ENCODE assay signal across 9 mouse cellular contexts in genomic region chr17:23538299-23539015, GRCm38 (mm10). TPM values are rescaled to one million over a fixed set of nuclear protein-coding genes. Genes with fewer than 3 reads are reported as not detected.
DNase-seq lines count a peak whose midpoint lies in the region; ATAC-seq and TF ChIP-seq lines count a peak whose summit lies in the region.
"Had no signal": no experiment of that assay in that cellular context is flagged by ENCODE, and none has a peak within 500 bp of the region (broad histone marks: within the 10 kb centered on the region; RNA-seq: fewer than 3 reads in every experiment).

No protein-coding gene starts in this region.

- no peaks in the 10 kb centered on the region for H3K36me3 ChIP-seq in forebrain, embryonic 16.5 days (ENCODE audit: control insufficient read depth, insufficient read depth)
- no peaks in the 10 kb centered on the region for H3K36me3 ChIP-seq in liver, postnatal 0 days (replicated peaks; ENCODE audit: insufficient read depth, low read length)

- no peak overlapping the region for H3K27ac ChIP-seq in bone marrow, adult 2 months (ENCODE audit: control insufficient read depth, insufficient read depth, low read depth, low read length, poor library complexity)
- no peak overlapping the region for H3K27ac ChIP-seq in forebrain, embryonic 16.5 days (ENCODE audit: low read length)
- no peak overlapping the region for H3K27ac ChIP-seq in liver, postnatal 0 days (ENCODE audit: low read depth)

- H3K4me1 ChIP-seq in bone marrow, adult 2 months (ENCODE audit: control insufficient read depth, insufficient read depth, low read length), result no peaks in the 10 kb centered on the region; the same call in 1 of the 2 replicates
- H3K4me1 ChIP-seq in forebrain, embryonic 16.5 days (replicated peaks; ENCODE audit: control insufficient read depth, insufficient read depth, low read length), result peaks cover 13% of the 10 kb centered on the region
- H3K4me1 ChIP-seq in liver, postnatal 0 days (ENCODE audit: insufficient read depth), result peaks cover 19% of the 10 kb centered on the region

- no peak overlapping the region for H3K9ac ChIP-seq in forebrain, embryonic 16.5 days (replicated peaks; ENCODE audit: low read depth, low read length)
- H3K9ac ChIP-seq in liver, postnatal 0 days (replicated peaks), result 0 out of 2 replicates have a peak overlapping the region, but pooled peaks have one; percentile 21

- WGBS in bone marrow, adult 2 months, result 14% methylated on average over 21 of the region's 21 CpGs
- 9% methylated on average over 21 of the region's 21 CpGs for WGBS in forebrain, embryonic 16.5 days
- WGBS in liver, postnatal 0 days (ENCODE audit: insufficient replicate concordance), result 11% methylated on average over 21 of the region's 21 CpGs

- peak overlapping the region; percentile 42 for H3K4me2 ChIP-seq in forebrain, embryonic 16.5 days (ENCODE audit: low read length)
- H3K4me2 ChIP-seq in liver, postnatal 0 days (ENCODE audit: low read depth, low read length), result peak overlapping the region; percentile 71

- no peak for TF ChIP-seq POLR2A in bone marrow, adult 2 months (IDR thresholded peaks at IDR 0.05; ENCODE audit: borderline replicate concordance, control insufficient read depth, low read depth, low read length)

- no peak for TF ChIP-seq EP300 in liver, postnatal 0 days (IDR thresholded peaks at IDR 0.05; ENCODE audit: low read depth)

- DNase-seq in kidney, postnatal 10 days, result peak; percentile 8
- DNase-seq in kidney, adult 9 months, result no peak
- DNase-seq in liver, postnatal 0 days, result no peak
- no peak for DNase-seq in adrenal gland, adult 18-20 months (ENCODE audit: low spot score in 2 of 2)
- DNase-seq in urinary bladder, postnatal 14 days (ENCODE audit: low spot score), result no peak
- DNase-seq in ovary, postnatal 14 days (ENCODE audit: low spot score), result no peak

- H3K4me3 ChIP-seq in bone marrow, adult 2 months (replicated peaks; ENCODE audit: control insufficient read depth, low read depth, low read length), result peak overlapping the region; percentile 7
- H3K4me3 ChIP-seq in forebrain, embryonic 16.5 days (replicated peaks; ENCODE audit: low read length), result peak overlapping the region; percentile 28
- H3K4me3 ChIP-seq in liver, postnatal 0 days (ENCODE audit: low read depth, low read length), result peak overlapping the region; percentile 37

- no peaks in the 10 kb centered on the region for H3K9me3 ChIP-seq in forebrain, embryonic 16.5 days (ENCODE audit: control insufficient read depth, low read length)
- H3K9me3 ChIP-seq in liver, postnatal 0 days (ENCODE audit: low read length), result no peaks in the 10 kb centered on the region

- no peak for TF ChIP-seq CTCF in bone marrow, adult 2 months (IDR thresholded peaks at IDR 0.05; ENCODE audit: control insufficient read depth, insufficient read depth, low read length)
- TF ChIP-seq CTCF in liver, postnatal 0 days (IDR thresholded peaks at IDR 0.05; ENCODE audit: low read depth), result no peak

- no peak for ATAC-seq in forebrain, embryonic 16.5 days
- no peak for ATAC-seq in liver, postnatal 0 days

- peaks cover 35% of the 10 kb centered on the region for H3K27me3 ChIP-seq in forebrain, embryonic 16.5 days (replicated peaks; ENCODE audit: control insufficient read depth, insufficient read depth, low read length)
- 0 out of 2 replicates have a peak, but pooled peaks cover 12% of the 10 kb centered on the region for H3K27me3 ChIP-seq in liver, postnatal 0 days (ENCODE audit: insufficient read depth, low read length)

RNA-seq across cellular contexts. Expression of gene Zfp213, which starts 25.6 kb away (rescaled TPM):
- 3.6 and 4.3 TPM in 2 replicates for polyA plus RNA-seq in bone marrow, adult 2 months (2011; ENCODE audit: insufficient read depth, insufficient read length, low replicate concordance, missing spikeins)
- 19.0 and 19.1 TPM in 2 replicates for polyA plus RNA-seq in forebrain, embryonic 16.5 days (2015; fragmentation: Nextera tagmentation; extraction: Ambion mirVana)
- 5.2 and 5.5 TPM in 2 replicates for polyA plus RNA-seq in liver, postnatal 0 days (2015; fragmentation: Nextera tagmentation; extraction: Ambion mirVana)
- 10 to 100 TPM; 11.0 to 12.3 TPM for total RNA-seq in adrenal gland, adult 18-20 months (2021)

RNA-seq across cellular contexts. Expression of gene Vmn2r117, which starts 59.0 kb away (rescaled TPM):
- not detected in 2 replicates for polyA plus RNA-seq in bone marrow, adult 2 months (2011; ENCODE audit: insufficient read depth, insufficient read length, low replicate concordance, missing spikeins)
- polyA plus RNA-seq in forebrain, embryonic 16.5 days (2015; fragmentation: Nextera tagmentation; extraction: Ambion mirVana), result not detected in 2 replicates
- not detected in 2 replicates for polyA plus RNA-seq in liver, postnatal 0 days (2015; fragmentation: Nextera tagmentation; extraction: Ambion mirVana)
- not detected for total RNA-seq in adrenal gland, adult 18-20 months (2021)
- total RNA-seq: liver, adult 2 months had no signal
- polyA plus RNA-seq: liver, adult 2 months had no signal
